18 mouse cellular contexts compared by ENCODE assay signal in the genomic region with DNA sequence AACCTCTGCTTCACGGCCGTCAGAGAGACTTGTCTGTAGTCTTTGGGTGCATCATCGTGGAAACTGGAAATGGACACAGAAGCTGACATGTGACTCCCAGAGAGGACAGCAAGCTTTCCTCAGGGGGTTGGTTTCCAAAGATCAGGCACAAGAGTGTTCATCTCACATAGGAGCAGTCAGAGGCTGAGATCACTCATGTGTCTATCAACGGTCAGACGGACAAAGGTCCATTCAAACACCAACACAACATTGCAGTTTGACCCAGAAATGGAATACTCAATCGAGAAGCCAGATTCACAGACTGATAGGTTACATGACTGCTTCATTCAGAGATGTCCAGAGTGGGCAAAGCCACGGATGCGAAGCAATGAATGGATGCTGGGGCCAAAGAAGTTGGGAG. TPM values are rescaled to one million over a fixed set of nuclear protein-coding genes. Genes with fewer than 3 reads are reported as not detected.
"Had no signal": no experiment of that assay in that cellular context is flagged by ENCODE, and none has a peak within 500 bp of the region (broad histone marks: within the 10 kb centered on the region; RNA-seq: fewer than 3 reads in every experiment).

No protein-coding gene starts in this region.

- H3K4me2 ChIP-seq: limb, embryonic 15.5 days; lung, embryonic 15.5 days; midbrain, embryonic 11.5 days; midbrain, embryonic 15.5 days; neural tube, embryonic 12.5 days had no signal

- DNase-seq: kidney, adult 2 months; kidney, postnatal 25 days; lung, postnatal 14 days; retina, postnatal 1 day; right cerebral cortex, postnatal 4 days; spleen, adult 18-20 months; thymus, adult 18-20 months; thymus, postnatal 36 days had no signal

- H3K9me3 ChIP-seq: limb, embryonic 15.5 days; lung, embryonic 15.5 days; megakaryocyte, embryonic 14.5 days; midbrain, embryonic 15.5 days; neural tube, embryonic 12.5 days had no signal

- H3K9ac ChIP-seq: limb, embryonic 15.5 days; lung, embryonic 15.5 days; midbrain, embryonic 15.5 days; neural tube, embryonic 12.5 days had no signal

- H3K4me1 ChIP-seq: limb, embryonic 15.5 days; lung, embryonic 15.5 days; midbrain, embryonic 15.5 days; neural tube, embryonic 12.5 days had no signal

- H3K27ac ChIP-seq: left cerebral cortex, adult 2 months; limb, embryonic 15.5 days; lung, embryonic 15.5 days; macrophage; midbrain, embryonic 15.5 days; neural tube, embryonic 12.5 days had no signal

- H3K4me3 ChIP-seq: left cerebral cortex, adult 2 months; limb, embryonic 15.5 days; lung, embryonic 15.5 days; megakaryocyte, embryonic 14.5 days; midbrain, embryonic 15.5 days; neural tube, embryonic 12.5 days had no signal

- H3K27me3 ChIP-seq: limb, embryonic 15.5 days; lung, embryonic 15.5 days; megakaryocyte, embryonic 14.5 days; midbrain, embryonic 15.5 days; neural tube, embryonic 12.5 days had no signal

- ATAC-seq: midbrain, embryonic 15.5 days had no signal

RNA-seq across cellular contexts. Expression of a gene that starts 17.4 kb away (rescaled TPM):
- total RNA-seq: monocyte, adult 5-6 weeks; neutrophil, adult 5-6 weeks had no signal
- polyA plus RNA-seq: macrophage had no signal
